Mouse (Mus musculus): ENCODE data around the gene Klf5. TPM values are rescaled to one million over a fixed set of nuclear protein-coding genes. Genes with fewer than 3 reads are reported as not detected.

Klf5 gene
- total RNA-seq, 2 experiments from 2014 or later = 7.2 to 7.5 TPM

DNA sequence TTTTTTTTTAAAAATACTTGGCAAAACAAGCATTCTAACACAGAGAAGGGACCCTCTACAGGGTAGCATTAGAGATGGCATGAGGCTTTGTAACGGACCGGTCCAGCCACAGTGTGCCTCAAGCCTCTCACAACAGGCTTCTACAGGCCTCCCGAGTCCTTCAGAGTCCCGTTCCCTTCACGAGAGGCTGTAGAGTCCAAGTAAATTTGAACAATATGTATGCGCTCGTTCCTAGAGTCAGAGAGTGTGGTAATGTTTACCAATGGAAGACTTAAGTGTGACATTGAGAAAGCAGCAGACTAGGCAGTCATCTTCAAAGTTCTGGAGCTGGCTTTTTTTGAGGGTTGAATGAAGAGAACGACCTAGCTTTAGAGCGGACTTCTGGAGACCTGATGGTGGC, 11.1 kb downstream of the Klf5 start:
- DNase-seq = no peak

DNA sequence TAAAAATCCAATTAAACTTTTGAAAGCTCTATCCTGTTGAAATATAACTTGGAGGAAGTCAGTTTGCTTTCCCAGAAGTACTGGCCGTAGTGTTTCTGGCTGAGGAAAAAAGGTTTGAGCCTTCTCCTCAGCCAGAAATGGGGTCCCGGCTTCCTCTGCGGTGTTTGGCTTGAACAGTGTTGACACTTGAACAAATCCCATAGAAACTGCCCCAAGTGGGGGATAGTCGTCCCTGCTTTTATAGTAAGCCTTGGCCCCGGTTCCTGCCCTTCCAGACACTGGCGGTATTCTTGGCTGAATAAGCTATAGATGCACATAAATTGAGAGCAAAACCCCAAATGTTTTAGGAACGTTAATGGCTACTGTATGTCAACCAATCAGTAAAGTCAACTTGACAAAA, 11.9 kb downstream of the Klf5 start:
- no peak for DNase-seq

DNA sequence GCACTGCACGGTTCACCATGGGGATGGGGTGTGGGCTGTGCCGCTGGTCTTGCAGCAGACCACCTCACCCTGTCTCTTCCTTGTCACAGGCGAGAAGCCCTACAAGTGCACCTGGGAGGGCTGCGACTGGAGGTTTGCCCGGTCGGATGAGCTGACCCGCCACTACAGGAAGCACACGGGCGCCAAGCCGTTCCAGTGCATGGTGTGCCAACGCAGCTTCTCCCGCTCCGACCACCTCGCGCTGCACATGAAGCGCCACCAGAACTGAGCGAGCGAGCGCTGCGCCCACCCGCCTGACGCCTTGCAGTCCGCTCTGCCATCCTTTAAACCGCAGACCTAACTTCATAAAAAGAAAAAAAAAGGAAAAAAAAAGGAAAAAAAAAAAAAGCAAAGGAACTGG, 14.6 kb downstream of the Klf5 start:
- no peak for DNase-seq

DNA sequence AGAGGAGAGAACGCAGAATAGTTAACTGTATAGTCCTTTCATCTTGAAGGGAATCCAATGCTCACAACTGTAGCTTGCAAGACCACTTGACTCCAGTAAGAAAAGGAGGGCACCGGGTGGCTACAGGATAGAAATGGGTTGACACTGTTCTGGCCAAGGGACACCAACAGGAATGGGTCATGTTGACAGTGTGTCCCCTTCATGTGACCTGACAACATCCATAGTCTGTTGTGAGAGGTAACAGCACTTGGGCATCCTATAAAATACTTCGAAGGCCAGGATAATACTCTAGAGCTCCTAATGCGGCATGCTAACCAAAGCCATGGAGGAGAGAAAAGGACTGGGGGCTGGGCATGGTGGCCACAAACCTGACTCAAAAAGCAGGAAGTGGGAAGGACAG, 17.8 kb downstream of the Klf5 start:
- DNase-seq = no peak

DNA sequence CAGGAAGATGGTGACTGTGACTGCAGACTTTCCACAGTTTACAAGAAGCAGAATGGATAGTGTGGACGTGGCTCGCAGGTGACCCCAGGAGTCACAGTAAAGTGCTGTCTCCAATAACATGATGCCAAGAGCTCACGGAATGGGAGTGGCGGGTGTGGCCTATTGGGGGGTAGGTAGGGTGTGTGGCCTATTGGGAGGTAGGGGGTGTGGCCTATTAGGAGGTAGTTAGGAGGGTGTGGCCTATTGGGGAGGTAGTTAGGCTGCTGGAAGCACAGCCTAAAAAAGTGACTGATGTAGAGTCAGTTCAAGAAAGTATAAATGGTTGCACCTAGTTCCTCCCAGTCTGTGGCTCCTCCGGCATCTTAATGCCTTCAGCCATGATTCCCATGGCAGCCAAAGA, 22.2 kb downstream of the Klf5 start:
- no peak for DNase-seq

DNA sequence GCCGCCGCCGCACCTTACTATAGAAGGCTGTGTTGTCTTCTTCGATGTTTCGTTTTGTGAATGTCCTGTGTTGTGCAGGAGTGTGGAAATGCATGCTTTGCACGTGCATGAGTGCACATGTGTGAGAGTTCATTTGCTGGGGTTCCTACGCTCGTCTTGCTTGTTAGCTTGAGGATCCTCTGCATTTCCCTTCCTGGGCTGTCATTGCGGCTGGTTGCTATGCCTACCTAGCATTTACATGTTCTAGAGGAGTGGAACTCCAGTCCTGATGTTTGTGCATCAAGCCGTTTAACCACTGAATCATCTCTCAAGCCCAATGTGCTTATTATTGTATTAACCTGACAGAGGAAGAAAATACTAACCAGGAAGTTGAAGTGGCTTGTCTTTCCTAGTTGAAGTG, 24.9 kb downstream of the Klf5 start:
- no peak for DNase-seq

DNA sequence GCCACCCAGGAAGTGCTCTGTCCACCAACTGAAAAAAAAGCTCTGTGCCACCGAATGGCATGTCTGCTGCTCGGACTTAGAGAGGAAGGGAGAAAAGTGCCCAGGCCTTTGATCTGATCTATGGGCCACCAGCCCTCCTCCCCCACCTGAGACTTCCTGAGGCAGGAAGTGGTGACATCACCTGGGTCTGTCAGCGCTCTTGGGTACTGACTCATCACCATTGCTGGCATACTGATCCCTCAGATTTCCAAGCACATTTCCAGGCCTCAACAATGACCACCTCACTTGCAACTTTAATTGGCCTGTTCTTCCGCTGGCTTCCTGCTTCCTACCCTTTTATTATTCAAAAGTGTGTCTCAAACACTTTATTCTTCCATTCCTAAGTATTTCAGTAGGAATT, 26.0 kb downstream of the Klf5 start:
- no peak for DNase-seq

DNA sequence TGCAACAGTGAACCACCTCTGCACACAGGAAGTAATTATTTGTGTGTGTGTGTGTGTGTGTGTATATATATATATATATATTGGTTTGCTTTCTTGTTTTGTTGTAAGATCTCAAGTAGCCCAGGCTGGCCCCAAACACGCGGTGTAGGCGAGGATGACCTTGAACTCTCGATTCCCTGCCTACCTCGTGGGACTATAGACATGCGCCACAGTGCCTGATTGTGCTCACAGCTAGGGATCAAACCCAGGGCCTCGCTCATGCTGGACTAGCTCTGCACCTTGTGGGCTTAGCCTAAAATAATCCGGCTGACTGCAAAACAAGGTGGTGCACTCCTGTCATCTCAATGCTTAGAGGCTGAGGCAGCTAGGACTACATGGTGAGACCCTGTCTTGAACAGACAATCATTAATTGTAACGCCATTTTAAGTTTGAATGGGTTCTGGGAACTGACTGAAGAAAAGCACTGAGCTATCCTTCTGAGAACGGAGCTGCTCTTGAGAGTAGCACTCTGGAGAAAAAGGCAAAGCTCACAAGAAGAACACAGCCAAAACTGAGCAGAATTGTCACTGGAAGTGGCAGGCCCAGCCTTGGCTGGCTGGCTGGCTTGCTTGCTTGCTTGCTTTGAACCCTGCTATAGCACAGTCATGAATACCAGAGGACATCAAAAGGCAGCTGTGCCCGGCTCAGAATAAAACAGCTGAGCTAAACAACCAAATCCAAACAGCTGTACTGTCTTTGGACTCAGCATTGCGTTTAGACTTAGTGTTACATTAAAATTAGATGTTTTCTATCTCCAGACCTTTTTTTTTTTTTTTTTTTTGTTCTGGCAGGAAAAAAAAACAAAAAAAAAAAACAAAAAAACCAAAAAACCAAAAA, 27.3 kb downstream of the Klf5 start:
- DNase-seq = no peak

DNA sequence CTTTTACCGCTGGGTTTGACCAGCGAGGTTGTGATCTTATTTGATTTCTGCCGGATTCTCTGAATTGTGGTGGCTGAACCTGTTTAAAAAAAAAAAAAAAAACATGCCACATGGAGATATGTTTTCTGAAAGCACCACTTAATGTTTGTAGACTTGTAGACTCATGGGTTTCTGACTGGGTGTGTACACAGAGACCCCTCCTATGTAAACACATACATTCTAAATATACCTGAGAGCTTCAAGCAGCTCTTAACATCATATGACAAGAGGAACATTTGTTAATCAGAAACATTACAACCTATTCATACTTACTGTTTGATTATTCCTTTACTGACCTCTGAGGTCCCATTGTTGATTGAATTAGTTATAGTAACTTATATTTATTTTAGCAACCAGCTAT, 38.1 kb downstream of the Klf5 start:
- no peak for DNase-seq

DNA sequence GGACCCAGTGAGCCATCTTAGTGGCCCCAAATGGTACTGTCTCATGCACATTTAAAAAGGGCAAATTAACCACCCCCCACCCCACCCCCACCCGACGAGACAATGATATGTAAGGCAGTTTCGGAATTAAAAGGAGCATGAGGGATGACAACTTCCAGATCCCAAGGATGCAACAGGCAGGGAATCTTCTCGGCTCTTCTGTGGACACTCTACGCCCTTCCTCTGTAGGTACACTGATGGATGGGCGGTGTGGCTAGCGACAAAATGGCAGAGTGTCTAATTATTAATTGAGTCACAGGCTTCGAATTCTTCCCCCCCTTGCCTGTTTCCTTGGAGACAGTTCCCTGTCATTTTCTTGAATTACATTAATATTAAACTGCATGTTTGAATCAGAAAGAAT, 40.5 kb downstream of the Klf5 start:
- DNase-seq = no peak

DNA sequence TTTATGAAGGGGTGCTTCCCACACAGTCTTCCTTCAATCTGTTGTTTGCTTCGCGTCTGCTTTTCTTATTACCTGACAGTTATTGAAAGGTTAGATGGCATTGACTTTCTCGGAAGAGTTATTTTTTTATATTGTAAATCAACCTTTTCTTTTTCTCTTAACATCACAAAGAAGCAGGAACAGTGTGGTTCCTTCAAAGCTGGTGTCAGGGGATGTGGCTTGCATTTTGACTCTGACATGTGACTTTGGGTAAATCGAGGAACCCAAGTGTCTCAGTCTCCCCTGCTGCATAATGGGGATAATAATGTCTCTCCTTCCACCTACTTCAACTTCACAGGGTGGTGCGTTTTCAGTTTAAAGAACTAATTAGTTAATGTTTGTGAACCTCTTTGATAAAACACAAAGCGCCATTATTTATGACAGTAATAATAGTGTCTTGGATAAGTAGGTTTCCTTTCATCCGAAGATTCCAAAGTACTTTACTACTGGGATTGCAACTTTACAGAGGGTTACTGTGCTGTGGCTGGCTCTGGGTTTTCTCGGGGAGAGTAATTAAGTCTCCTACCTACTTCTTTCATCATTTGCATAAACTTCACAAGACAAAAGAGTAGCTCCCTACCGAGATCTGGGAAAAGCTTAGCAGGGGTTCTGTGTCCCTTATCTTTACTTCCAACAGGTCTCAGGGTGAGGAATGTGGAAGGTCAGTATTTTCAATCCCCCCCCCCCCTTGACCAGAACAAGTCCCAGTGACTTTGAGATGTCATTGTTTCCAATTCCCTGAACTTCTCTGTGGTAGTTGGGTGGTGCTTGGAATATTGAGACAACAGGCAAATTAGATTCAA, 41.4 kb downstream of the Klf5 start:
- DNase-seq = no peak

DNA sequence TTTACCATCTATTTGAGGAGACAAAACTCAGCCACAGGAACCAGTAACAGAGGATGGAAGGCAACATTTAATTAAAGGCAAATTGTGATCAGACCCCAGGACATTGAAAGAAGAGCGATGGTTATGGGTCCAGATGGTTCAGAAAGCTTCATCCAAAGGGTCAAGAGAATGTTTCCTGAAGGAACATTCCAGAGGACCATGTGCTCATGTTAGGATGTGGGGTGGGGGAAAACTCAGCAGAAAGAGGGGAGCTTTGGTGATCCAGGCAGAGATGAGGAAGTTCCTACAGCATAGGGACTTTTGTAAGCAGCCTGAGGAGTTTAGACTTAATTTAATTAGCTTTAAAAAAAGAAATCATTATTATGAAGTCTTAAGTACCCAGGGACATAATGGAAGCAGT, 42.2 kb downstream of the Klf5 start:
- DNase-seq = no peak

DNA sequence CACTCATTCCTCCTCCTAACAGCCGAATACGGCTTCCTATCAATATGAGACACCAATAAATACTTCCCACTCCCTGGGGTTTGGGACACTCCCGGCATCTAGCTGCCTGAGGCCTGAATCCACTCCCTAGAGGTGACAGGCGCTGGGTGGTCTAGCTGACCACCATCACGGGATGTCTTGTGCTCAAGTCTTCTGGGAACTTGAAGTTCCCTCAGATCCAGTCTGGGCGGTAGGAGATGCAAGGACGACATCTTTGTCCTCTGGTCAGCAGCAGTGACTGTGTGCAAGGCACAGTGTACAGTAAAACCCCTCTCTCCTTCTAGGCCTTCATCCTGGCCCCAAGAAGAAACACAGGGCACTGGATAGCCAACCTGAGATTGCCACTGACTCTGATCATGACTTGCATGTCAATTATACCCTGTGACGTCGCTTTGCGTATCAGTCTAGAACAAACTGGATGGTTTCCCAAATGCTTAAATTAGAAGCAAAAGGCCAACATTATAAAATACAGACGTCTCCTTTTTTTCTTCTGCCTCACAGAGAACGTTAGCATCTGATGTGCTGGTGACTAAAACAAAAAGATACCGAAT, 49.8 kb downstream of the Klf5 start:
- no peak for DNase-seq

DNA sequence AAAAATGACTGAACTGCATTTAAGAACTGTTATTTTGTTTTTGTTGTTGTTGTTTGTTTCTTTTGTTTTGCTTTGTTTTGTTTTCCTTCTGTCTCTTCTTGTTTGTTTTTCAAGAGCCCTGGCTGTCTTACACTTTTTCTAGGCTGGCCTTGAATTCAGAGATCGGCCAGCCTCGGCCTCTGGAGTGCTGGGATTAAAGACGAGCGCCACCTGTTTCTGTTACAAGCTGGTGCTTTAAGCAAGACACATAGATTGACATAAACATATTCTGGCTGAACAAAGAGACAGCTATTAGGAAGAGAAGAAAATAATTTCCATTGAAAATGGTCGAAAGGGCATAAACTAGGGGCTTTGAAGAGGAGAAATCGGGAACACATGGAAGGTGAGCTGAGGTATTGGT, 51.1 kb downstream of the Klf5 start:
- no peak for DNase-seq

DNA sequence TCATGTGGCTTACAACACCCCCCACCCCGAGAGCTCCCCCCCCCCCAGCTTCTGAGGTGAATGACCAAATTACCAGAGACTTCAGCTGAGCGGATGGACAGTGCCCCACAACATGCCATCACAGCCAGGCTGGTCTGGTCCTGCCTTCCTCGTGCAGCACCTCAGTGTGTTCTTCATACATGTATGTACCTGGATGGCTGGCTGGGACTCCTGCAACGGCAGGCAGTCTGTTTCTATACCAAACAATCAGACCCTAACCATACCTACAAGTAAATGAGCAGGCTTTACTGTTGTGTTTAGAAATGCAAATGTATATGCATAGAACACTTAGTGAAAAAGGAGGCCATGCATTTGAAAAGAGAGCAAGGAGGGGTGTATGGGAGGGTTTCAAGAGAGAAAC, 54.5 kb downstream of the Klf5 start:
- no peak for DNase-seq

DNA sequence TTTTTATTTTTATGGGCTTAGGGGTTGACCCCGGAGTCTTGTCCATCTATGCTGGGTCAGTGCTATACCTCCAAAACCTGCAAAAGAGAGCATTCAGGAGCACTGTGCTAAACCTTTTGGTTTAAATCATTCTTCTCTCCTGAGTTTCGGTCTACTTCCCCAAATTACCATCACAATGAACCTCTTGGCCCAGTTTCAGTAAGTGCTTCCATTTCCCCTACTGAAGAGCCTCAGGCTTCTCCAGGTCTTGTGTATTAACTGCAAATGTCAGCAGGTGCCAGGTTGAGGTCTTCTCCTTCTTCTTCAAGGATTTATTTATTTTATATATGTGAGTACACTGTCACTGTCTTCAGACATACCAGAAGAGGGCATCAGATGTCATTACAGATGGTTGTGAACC, 55.6 kb downstream of the Klf5 start:
- DNase-seq = no peak

DNA sequence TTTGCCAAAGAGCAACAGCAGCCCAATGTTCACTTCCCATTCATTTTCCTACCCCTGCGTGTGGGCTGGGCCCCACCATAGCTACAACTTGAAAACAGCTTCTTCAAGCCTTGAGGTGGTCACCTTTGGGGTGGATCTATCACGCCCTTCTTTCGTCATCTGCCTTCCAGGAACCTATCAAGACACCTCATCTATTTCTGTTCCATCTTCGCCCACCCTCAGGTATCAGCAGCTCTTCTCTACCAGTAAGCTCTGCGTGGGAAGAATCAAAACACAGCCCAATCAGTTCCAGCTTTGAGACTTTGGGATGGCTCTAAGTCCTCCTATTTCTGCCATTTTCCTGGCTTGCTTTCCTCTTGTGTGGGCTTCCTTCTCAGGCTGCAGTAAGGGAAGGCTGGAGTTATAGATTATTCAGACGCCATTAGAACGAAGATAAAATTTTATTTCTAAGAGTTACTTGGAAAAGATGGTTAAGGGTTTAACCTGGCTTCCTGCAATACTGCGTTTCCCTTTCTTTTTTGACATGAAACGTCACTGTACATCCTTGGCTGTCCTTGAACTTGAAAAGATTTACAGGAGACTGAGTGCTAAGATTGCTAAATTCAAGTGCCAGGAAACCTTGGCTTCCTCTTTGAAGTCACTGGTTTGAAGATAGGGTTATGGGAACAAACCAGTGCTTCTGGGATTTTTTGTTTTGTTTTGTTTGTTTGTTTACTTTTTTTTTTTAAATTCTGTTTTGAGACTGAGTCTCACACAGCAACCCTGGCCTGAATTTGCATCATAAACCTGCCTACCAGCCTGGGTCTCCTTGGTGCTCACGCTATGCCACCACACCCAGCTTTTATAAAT, 56.5 kb downstream of the Klf5 start:
- no peak for DNase-seq

DNA sequence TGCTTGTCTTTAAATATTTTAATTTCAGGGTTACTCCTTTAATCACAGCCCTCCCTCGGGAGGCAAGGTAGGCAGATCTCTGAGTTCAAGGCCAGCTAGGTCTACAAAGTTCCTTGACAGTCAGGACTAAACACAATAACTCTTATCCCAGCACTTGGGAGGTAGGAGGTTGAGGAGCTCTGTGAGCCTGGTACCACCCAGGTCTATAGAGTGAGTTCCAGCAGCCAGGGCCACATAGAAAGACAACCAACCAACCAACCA, 57.0 kb downstream of the Klf5 start:
- DNase-seq = no peak

DNA sequence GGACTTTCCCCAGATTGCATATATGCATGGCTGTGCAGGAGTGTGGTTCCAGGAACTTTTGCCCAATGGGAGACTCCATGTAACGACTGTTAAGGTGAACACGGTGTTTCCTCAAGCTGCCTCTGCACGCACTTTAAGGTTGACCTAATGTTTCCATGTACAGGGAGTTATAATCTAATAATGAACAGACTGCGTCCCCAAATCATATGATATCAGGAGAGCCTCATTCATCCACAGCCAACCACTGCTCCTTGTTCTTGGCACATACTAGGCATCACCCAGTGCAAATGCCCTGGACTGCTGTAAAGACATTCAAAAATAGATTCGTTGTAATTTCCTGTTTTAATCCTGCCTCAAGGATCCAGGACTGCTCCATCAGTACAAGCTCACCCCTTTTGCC, 64.5 kb downstream of the Klf5 start:
- DNase-seq = no peak

DNA sequence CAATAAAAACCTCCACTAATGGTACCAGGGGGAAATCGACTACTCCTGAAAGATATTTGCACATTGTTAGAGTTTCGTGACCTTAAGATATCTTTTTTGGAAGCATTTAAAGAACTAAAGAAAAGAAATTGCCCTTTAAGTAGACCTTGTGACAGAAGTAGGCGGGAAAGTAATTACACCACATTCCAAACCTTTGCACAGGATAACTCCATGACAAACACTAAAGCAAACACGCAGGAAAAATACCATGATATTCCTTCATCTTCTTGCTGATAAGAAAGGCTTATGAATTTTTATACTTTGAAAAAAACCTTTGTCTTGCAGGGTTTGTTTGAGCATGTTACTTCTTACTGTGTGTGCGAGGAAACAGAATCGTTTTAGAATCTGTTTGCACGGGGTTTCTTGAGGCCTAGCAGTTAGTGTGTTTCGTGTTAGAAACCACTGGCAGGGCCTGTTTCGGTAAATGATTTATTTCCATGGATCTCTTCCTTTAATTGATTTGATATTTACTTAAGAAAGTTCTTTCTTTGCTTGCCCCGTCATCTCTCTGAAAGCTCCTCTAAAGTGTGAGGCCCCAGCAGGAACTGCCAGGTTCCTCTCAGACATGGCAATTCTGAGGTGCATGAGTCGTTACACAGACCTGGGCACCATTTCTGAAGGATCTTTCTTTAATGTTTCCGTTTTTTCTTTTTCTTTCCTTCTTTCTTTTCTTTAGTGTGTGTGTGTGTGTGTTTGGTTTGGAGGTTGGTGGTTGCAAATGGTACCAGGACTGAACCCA, 65.7 kb downstream of the Klf5 start:
- no peak for DNase-seq
